Mouse (Mus musculus) liver, embryonic 16.5 days (tissue): ENCODE measurements around the gene Gm49450. TPM values are rescaled to one million over a fixed set of nuclear protein-coding genes. Genes with fewer than 3 reads are reported as not detected.

Experiments
- ATAC-seq: fragments of 200-750 bp; cut with Nextera tagmentation; 2 replicates; pipeline ENCODE4 v1.8.0; 2017; ENCODE audit warnings: low read depth, mild to moderate bottlenecking, moderate number of reproducible peaks, moderate library complexity
- H3K27ac ChIP-seq: fragments of 300-500 bp; sonication (generic); 2 replicates; pipeline ENCODE4 v1.5.1; 2014; ENCODE audit warnings: mild to moderate bottlenecking, low read length
- H3K27me3 ChIP-seq: fragments of 300-500 bp; sonication (generic); 2 replicates; pipeline ENCODE4 v1.6.1; 2014; ENCODE audit warnings: low read depth, low read length, mixed read lengths; ENCODE audit not compliant: control insufficient read depth, insufficient read depth
- H3K36me3 ChIP-seq: fragments of 300-500 bp; sonication (generic); 2 replicates; pipeline ENCODE4 v1.6.1; 2014; ENCODE audit warnings: mild to moderate bottlenecking; ENCODE audit not compliant: control insufficient read depth, insufficient read depth
- H3K4me1 ChIP-seq: fragments of 300-500 bp; sonication (generic); 2 replicates; pipeline ENCODE4 v1.6.1; 2014; ENCODE audit warnings: low read depth, low read length, mixed read lengths; ENCODE audit not compliant: control insufficient read depth
- H3K4me2 ChIP-seq: fragments of 300-500 bp; sonication (generic); 2 replicates; pipeline ENCODE4 v1.6.1; 2014; ENCODE audit warnings: low read depth, low read length, mixed read lengths
- H3K4me3 ChIP-seq: fragments of 300-500 bp; sonication (generic); 2 replicates; pipeline ENCODE4 v1.5.1; 2014; ENCODE audit warnings: low read depth, mild to moderate bottlenecking, low read length
- H3K9ac ChIP-seq: fragments of 300-500 bp; sonication (generic); 2 replicates; pipeline ENCODE4 v1.6.1; 2014; ENCODE audit warnings: low read depth, low read length
- H3K9me3 ChIP-seq: fragments of 300-500 bp; sonication (generic); replicated peaks from 2 replicates; pipeline ENCODE4 v1.6.1; 2016; ENCODE audit warnings: low read length; ENCODE audit not compliant: control insufficient read depth
- WGBS: fragments of 180-500 bp; shearing (Covaris S2); extraction: QIAGEN DNeasy Blood & Tissue Kit; methylation state at CpG from one replicate; pipeline ENCODE4 v1.1.7; 2014; ENCODE audit not compliant: insufficient replicate concordance; 5-methylcytosine and 5-hydroxymethylcytosine counted together
- polyA plus RNA-seq: library from polyadenylated mRNA; unstranded; fragments of >200 nt; fragmentation: Nextera tagmentation; extraction: Ambion mirVana; gene quantifications from 2 replicates; pipeline ENCODE4 v1.2.1, GENCODE M21; 2015

Gene Gm49450
- polyA plus RNA-seq, 1 experiment from 2014 or later: not detected

DNA sequence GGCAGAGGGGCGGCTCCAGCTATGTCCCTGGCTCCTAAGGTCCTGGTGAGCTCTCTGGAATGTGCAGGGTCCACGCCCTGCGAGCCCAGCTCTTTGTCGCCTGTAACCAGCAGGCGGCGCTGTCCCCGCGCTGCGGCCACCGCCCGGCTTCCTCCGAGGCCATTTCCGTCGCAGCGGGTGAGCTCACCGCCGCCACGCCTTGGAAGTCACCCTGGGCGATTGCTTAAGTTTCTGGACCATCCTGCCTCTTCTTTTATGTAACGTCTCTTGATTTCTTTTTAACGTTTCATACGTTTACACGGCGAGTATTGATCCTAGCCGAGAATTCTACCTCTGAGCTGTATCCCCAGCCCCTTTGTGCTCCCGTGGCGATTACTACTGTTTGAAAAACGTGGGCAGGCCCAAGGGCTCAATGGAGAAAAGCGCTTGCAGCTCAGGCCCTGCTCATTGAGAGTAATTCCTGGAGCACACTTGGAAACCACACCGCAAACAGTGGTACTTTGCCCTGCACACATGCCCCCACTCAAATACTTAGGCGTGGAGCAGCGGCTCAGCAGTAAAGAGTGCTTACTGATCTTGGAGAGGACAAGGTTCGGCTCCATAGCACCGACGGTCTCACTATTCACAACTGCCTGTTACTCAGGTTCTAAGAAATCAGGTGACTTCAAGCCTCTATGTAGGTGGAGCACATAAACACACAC lies 39.9 kb upstream of the Gm49450 start:
- Histone ChIP-seq H3K4me2 (peak overlapping the region; percentile 73), H3K9me3 (no peaks in the 10 kb centered on the region), H3K27ac (peak overlapping the region; percentile 89), H3K4me3 (peak overlapping the region; percentile 61), H3K36me3 (no peaks in the 10 kb centered on the region), H3K27me3 (no peaks in the 10 kb centered on the region), H3K4me1 (peaks cover 16% of the 10 kb centered on the region), H3K9ac (peak overlapping the region; percentile 69)
- ATAC-seq: peak; percentile 93
- WGBS: 3% methylated on average over 35 of the region's 35 CpGs

DNA sequence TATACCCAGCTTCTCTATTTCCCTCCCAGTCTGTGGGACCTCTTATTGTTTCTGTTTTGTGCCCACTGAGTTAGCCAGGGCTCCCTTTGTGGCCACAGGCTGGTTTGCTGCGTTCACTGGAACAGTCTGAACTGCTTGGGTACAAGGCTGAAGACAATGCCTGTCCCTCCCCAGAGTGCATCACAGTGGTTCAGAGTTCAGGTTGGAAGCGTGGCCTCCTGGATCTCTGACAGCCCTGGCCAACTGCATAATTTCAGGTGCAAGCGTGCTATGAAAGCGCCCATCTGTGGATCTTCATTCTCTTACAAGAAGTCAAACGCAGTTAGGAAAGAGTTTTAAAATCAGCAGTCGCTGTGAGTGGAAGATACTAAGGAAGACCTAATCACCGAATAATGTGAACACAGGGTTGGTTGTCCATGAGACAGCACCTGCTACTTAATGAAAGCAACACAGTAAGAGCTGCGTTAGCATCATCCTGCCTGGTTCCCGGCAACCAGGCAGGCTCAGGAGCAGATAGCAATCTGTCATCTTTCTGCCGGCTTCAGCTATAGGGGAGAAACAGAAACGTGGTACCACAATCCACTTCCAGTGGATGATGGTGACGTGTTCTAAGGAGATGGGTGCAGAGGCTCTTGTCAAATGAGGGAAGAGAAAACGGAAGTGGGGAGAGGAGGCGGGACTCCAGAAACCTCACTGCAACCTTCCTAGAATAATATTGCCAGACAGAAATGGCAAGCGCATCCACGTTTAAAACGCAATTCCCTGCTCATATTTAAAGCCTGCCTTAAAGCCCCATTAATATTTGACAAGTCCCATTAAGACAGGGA lies 38.9 kb upstream of the Gm49450 start:
- no peaks in the 10 kb centered on the region for H3K36me3 ChIP-seq
- H3K27ac ChIP-seq: no peak overlapping the region
- H3K9me3 ChIP-seq: no peaks in the 10 kb centered on the region
- H3K4me1 ChIP-seq: peaks cover 11% of the 10 kb centered on the region
- peak; percentile 19; the same call in 1 of the 2 replicates for ATAC-seq
- H3K4me2 ChIP-seq: peak overlapping the region; percentile 73
- no peaks in the 10 kb centered on the region for H3K27me3 ChIP-seq
- H3K4me3 ChIP-seq: peak overlapping the region; percentile 61
- H3K9ac ChIP-seq: peak overlapping the region; percentile 42; the same call in 1 of the 2 replicates
- 26% methylated on average over 17 of the region's 17 CpGs for WGBS

DNA sequence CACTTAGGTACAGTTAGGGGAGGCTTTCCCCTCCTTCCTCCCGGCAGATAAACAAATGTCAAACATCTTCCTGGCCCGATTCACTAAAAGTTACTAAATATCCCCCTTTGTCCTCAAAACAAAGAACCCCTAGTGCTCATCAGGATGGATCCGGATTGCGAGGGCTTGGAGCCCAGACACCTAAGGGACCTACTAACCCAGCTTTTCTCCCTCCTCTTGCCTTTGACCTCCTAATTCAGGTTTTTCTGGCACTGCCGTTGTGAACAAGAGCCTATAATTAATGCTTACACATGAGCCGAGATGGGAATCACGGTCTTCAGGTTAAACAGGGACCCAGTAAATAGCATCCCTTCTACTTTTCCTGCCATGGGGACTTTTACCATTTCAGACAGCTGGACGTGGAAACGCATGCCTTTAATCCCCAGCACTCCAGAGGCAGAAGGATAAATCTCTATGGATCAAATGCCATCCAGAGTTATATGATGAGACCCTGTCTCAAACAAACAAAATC lies 38.2 kb upstream of the Gm49450 start:
- no peak overlapping the region for H3K9ac ChIP-seq
- no peak overlapping the region for H3K4me2 ChIP-seq
- no peaks in the 10 kb centered on the region for H3K36me3 ChIP-seq
- H3K9me3 ChIP-seq: no peaks in the 10 kb centered on the region
- H3K27me3 ChIP-seq: no peaks in the 10 kb centered on the region
- ATAC-seq: no peak
- no peak overlapping the region for H3K27ac ChIP-seq
- H3K4me3 ChIP-seq: no peak overlapping the region
- WGBS: 58% methylated on average over 9 of the region's 9 CpGs
- peaks cover 11% of the 10 kb centered on the region for H3K4me1 ChIP-seq

DNA sequence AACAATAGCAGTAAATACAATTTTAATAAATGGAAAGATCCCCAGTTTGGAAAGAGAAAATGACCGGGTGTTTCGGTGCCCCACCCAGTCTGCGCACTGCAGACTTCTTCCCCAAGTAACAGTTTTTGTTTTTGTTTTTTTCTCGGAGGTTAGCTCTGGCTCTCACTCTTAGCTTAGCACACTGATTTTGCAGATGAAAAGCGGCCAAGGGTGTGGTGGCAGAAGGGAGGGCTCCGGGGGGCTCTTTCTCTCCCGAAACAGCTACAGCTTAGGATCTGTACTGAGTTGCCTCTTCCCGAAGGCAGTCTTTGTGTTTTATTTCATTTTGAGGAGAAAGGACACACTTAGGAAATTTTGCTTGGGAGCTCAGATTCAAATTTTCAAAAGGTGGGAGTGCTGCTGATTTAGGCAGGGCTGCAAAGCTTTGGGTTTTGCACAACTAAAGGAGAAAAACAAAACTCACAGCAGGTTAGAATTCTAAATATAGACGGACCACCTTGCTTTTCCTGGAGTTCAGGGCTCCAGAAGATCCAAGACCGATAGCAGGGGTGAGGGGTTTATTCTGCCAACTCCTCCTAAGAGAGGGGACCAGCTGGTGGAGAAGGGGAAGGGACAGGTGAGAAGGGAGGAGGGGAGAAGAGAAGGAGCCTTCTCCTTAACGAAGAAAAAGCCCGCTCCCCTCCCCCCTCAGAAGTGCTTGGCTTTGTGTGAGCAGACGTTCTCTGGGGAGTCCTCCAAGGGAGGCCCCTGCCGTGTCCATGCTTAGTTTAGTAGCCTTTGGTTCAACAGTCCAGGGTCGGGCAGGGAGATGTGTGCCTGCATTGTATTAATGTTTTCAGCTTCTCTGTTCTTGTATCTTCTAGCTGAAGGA lies 37.6 kb upstream of the Gm49450 start:
- Histone ChIP-seq H3K36me3 (no peaks in the 10 kb centered on the region), H3K9ac (no peak overlapping the region), H3K4me2 (no peak overlapping the region), H3K9me3 (no peaks in the 10 kb centered on the region), H3K4me1 (peaks cover 13% of the 10 kb centered on the region), H3K27ac (no peak overlapping the region), H3K4me3 (no peak overlapping the region), H3K27me3 (no peaks in the 10 kb centered on the region)
- 56% methylated on average over 15 of the region's 15 CpGs for WGBS
- ATAC-seq: no peak

DNA sequence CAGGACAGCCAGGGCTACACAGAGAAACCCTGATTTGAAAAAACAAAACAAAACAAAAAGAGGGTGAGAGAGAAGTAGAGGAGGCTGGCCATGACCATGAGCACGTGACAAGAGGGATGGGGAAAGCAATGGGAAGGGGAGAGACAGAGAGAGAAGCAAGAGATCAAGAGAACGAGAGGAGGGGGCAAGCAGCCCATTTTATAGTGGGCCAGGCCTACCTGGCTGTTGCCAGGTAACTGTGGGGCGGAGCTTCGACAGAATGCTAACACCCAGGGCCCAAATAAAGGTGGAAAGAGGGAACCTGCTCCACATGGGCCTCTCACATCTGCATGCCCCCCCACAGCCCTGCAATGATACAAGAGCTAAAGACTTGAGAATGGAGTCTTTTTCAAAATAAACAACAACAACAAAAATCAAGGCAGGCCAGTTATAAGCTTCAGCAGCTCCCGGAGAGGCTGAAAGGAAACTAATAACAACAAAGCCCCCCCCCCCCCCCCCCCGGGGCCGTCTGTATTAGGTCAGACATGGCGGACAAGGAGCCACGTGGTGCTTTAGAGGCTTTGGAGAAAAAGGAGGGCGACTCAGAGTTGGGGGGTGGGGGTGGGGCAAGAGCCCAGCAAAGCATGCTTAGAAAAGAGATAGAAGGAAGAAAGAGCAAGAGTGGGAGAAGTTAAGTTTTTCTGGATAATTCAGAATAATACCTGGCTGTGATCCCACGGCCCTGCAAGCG lies 36.5 kb upstream of the Gm49450 start:
- no peak for ATAC-seq
- H3K27ac ChIP-seq: no peak overlapping the region
- H3K9ac ChIP-seq: no peak overlapping the region
- H3K4me3 ChIP-seq: no peak overlapping the region
- no peaks in the 10 kb centered on the region for H3K36me3 ChIP-seq
- WGBS: 57% methylated on average over 12 of the region's 12 CpGs
- H3K9me3 ChIP-seq: no peaks in the 10 kb centered on the region
- no peak overlapping the region for H3K4me2 ChIP-seq
- H3K27me3 ChIP-seq: no peaks in the 10 kb centered on the region
- peaks cover 15% of the 10 kb centered on the region for H3K4me1 ChIP-seq

DNA sequence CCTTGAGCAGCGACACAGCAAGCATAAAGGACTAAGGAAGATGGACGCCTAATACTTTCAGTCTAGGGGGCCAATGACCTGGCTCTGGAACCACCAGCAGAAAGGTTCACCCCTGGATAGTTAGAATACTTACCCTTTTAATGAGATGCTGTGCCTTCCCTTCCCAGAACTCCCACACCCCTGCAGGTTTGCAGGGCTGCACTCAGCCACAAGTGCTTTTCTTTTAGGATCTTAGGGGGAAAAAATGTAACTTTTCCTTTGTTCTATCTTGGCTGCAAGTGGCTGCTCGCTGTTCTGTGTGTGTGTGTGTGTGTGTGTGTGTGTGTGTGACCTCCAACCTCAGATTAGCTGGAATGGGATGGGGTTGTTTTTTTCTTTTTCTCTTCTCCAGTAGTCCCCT lies 35.4 kb upstream of the Gm49450 start:
- Histone ChIP-seq H3K4me1 (peaks cover 20% of the 10 kb centered on the region), H3K27ac (no peak overlapping the region), H3K4me2 (no peak overlapping the region), H3K4me3 (no peak overlapping the region), H3K36me3 (no peaks in the 10 kb centered on the region), H3K27me3 (no peaks in the 10 kb centered on the region), H3K9me3 (no peaks in the 10 kb centered on the region), H3K9ac (no peak overlapping the region)
- ATAC-seq: no peak
- WGBS: 73% methylated on average over 3 of the region's 3 CpGs

DNA sequence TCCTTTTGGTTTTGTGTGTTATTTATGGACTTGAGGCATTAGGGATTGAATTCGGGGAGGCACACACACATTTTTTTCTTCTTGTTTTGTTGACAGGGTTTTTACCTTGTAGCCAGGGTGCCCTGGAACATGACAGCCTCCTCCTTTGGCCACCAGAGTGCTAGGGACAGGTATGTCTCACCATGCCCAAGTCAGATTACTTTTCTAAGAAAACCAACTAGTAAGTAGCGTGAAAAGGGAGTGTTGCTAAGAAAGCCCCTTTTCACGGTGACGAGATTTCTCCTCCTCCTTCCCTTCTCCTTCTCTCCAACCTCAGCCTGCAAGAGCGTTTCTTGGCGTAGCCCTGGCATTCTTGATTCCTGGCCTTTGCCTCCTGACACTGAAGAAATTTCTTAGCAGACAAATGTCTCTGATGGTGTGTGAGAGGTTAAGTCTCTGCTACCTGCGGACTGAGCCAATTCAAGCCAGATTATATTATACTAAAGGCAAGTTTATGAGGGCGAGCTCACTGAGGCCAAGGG lies 34.4 kb upstream of the Gm49450 start:
- Histone ChIP-seq H3K27me3 (no peaks in the 10 kb centered on the region), H3K4me1 (peaks cover 15% of the 10 kb centered on the region), H3K27ac (no peak overlapping the region), H3K4me2 (no peak overlapping the region), H3K9me3 (no peaks in the 10 kb centered on the region), H3K9ac (no peak overlapping the region), H3K36me3 (no peaks in the 10 kb centered on the region), H3K4me3 (no peak overlapping the region)
- ATAC-seq: no peak
- WGBS: 65% methylated on average over 8 of the region's 8 CpGs

DNA sequence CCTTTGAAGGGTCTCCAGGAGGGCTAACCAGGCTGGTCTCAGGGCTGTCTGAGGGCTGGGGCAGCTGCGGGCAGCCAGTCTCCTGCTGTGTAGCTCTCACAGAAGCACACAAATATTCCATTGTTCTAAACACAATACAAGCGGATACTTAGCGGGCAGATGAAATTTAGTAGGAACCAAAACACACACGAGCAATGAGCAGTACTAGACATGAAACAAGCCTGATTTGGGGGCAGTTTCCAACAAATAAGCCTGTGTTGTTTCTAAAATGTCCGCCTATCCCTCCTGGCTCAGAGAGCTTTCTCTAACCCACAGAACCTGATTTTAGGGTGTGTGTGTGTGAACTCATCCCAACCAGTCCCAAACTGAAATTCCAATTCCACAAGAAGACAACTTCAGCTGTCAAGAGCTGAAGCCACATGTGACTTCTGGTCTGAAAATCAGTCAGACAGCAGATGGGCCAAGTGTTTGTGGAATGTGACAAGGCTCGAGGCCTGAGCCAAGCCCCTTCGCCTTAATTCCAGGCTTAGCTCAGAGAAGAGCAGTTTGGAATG lies 33.8 kb upstream of the Gm49450 start:
- Histone ChIP-seq H3K27ac (no peak overlapping the region), H3K27me3 (no peaks in the 10 kb centered on the region), H3K9me3 (no peaks in the 10 kb centered on the region), H3K4me3 (no peak overlapping the region), H3K9ac (no peak overlapping the region), H3K4me2 (no peak overlapping the region), H3K36me3 (no peaks in the 10 kb centered on the region), H3K4me1 (peaks cover 10% of the 10 kb centered on the region)
- WGBS: 72% methylated on average over 7 of the region's 7 CpGs
- no peak for ATAC-seq
